Mouse (Mus musculus): ENCODE measurements around the gene Ccdc92b. TPM values are rescaled to one million over a fixed set of nuclear protein-coding genes. Genes with fewer than 3 reads are reported as not detected.
A peak's percentile ranks its signal among the peaks of the same experiment; 100 is the strongest.

The Ccdc92b gene
- polyA plus RNA-seq, 1 experiment from 2014 or later: 0.54 TPM

- ATAC-seq (ENCODE audit: low read depth) (no peak), DNase-seq (ENCODE audit: low spot score) (peak; percentile 21)
- peaks cover 20% of the 10 kb centered on the region for H3K4me1 ChIP-seq (ENCODE audit: control insufficient read depth, insufficient read depth, low read length)
- no peak overlapping the region for H3K9ac ChIP-seq (ENCODE audit: low read depth, low read length)
- H3K4me3 ChIP-seq (ENCODE audit: low read depth, low read length): no peak overlapping the region
- H3K27me3 ChIP-seq (replicated peaks; ENCODE audit: control insufficient read depth, insufficient read depth, low read length): no peaks in the 10 kb centered on the region
- WGBS: 42% methylated on average over 6 of the region's 6 CpGs
- H3K27ac ChIP-seq (replicated peaks; ENCODE audit: low read depth, low read length): no peak overlapping the region
- H3K9me3 ChIP-seq (ENCODE audit: control insufficient read depth, low read length): 0 out of 2 replicates have a peak, but pooled peaks cover 5% of the 10 kb centered on the region
- peaks cover 21% of the 10 kb centered on the region for H3K36me3 ChIP-seq (ENCODE audit: control insufficient read depth, insufficient read depth, low read length)
- H3K4me2 ChIP-seq (ENCODE audit: low read depth, low read length): no peak overlapping the region
Measured at GRCm38 (mm10) chr11:74653385-74653784, 34.0 kb downstream of the Ccdc92b start.

- H3K27me3 ChIP-seq (replicated peaks; ENCODE audit: control insufficient read depth, insufficient read depth, low read length): no peaks in the 10 kb centered on the region
- ATAC-seq (ENCODE audit: low read depth): no peak
Measured at GRCm38 (mm10) chr11:74655941-74656340, 36.5 kb downstream of the Ccdc92b start.

GRCm38 (mm10) chr11:74660336-74660735, 40.9 kb downstream of the Ccdc92b start:
- WGBS: 92% methylated on average over 13 of the region's 13 CpGs
- no peak for ATAC-seq (ENCODE audit: low read depth)
- 0 out of 2 replicates have a peak, but pooled peaks cover 5% of the 10 kb centered on the region for H3K9me3 ChIP-seq (ENCODE audit: control insufficient read depth, low read length)

More at GRCm38 (mm10) chr11:74655941-74656340, 36.5 kb downstream of the Ccdc92b start:
- no peak overlapping the region for H3K27ac ChIP-seq (replicated peaks; ENCODE audit: low read depth, low read length)
- H3K9me3 ChIP-seq (ENCODE audit: control insufficient read depth, low read length): 0 out of 2 replicates have a peak, but pooled peaks cover 5% of the 10 kb centered on the region
- 86% methylated on average over 3 of the region's 3 CpGs for WGBS
- peaks cover 12% of the 10 kb centered on the region; the same call in 1 of the 2 replicates for H3K4me1 ChIP-seq (ENCODE audit: control insufficient read depth, insufficient read depth, low read length)
- no peak overlapping the region for H3K9ac ChIP-seq (ENCODE audit: low read depth, low read length)
- peaks cover 47% of the 10 kb centered on the region for H3K36me3 ChIP-seq (ENCODE audit: control insufficient read depth, insufficient read depth, low read length)
- DNase-seq (ENCODE audit: low spot score): no peak
- no peak overlapping the region for H3K4me3 ChIP-seq (ENCODE audit: low read depth, low read length)
- no peak overlapping the region for H3K4me2 ChIP-seq (ENCODE audit: low read depth, low read length)

GRCm38 (mm10) chr11:74661641-74662040, 42.2 kb downstream of the Ccdc92b start:
- Histone ChIP-seq H3K27me3 (replicated peaks; ENCODE audit: control insufficient read depth, insufficient read depth, low read length) (no peaks in the 10 kb centered on the region), H3K36me3 (ENCODE audit: control insufficient read depth, insufficient read depth, low read length) (peaks cover 98% of the 10 kb centered on the region), H3K9me3 (ENCODE audit: control insufficient read depth, low read length) (0 out of 2 replicates have a peak, but pooled peaks cover 5% of the 10 kb centered on the region), H3K27ac (replicated peaks; ENCODE audit: low read depth, low read length) (no peak overlapping the region), H3K4me1 (ENCODE audit: control insufficient read depth, insufficient read depth, low read length) (no peaks in the 10 kb centered on the region), H3K4me2 (ENCODE audit: low read depth, low read length) (no peak overlapping the region), H3K4me3 (ENCODE audit: low read depth, low read length) (no peak overlapping the region), H3K9ac (ENCODE audit: low read depth, low read length) (no peak overlapping the region)
- 96% methylated on average over 19 of the region's 19 CpGs for whole genome bisulfite sequencing
- ATAC-seq (ENCODE audit: low read depth) (no peak), DNase-seq (ENCODE audit: low spot score) (no peak)

More at GRCm38 (mm10) chr11:74660336-74660735, 40.9 kb downstream of the Ccdc92b start:
- Histone ChIP-seq H3K27ac (replicated peaks; ENCODE audit: low read depth, low read length) (no peak overlapping the region), H3K4me2 (ENCODE audit: low read depth, low read length) (no peak overlapping the region), H3K4me1 (ENCODE audit: control insufficient read depth, insufficient read depth, low read length) (no peaks in the 10 kb centered on the region), H3K36me3 (ENCODE audit: control insufficient read depth, insufficient read depth, low read length) (peaks cover 90% of the 10 kb centered on the region), H3K4me3 (ENCODE audit: low read depth, low read length) (no peak overlapping the region), H3K27me3 (replicated peaks; ENCODE audit: control insufficient read depth, insufficient read depth, low read length) (no peaks in the 10 kb centered on the region), H3K9ac (ENCODE audit: low read depth, low read length) (no peak overlapping the region)
- no peak for DNase-seq (ENCODE audit: low spot score)

DNA sequence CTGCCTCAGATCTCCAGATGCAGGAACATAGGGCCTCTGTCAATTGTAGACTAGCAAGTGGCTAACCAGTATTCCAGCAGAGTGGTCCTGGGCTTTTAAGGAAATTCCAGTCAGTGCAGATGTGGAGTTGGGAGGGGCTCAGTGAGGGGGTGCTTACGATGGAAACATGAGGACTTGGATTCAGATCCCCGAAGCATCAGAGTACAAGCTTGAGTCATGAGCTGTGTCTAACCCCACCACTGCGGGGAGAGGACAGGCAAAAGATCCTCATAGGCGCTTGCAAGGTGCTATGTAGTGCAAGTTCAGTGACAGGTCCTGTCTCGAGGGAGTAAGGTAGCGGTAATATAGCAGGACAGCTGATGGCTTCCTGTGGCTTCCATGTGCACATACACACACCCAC, 42.8 kb downstream of the Ccdc92b start:
- Histone ChIP-seq H3K9me3 (ENCODE audit: control insufficient read depth, low read length) (0 out of 2 replicates have a peak, but pooled peaks cover 5% of the 10 kb centered on the region), H3K4me2 (ENCODE audit: low read depth, low read length) (no peak overlapping the region), H3K27ac (replicated peaks; ENCODE audit: low read depth, low read length) (no peak overlapping the region), H3K4me1 (ENCODE audit: control insufficient read depth, insufficient read depth, low read length) (no peaks in the 10 kb centered on the region), H3K9ac (ENCODE audit: low read depth, low read length) (no peak overlapping the region), H3K4me3 (ENCODE audit: low read depth, low read length) (no peak overlapping the region), H3K27me3 (replicated peaks; ENCODE audit: control insufficient read depth, insufficient read depth, low read length) (no peaks in the 10 kb centered on the region), H3K36me3 (ENCODE audit: control insufficient read depth, insufficient read depth, low read length) (peaks cover 99% of the 10 kb centered on the region)
- 87% methylated on average over 6 of the region's 6 CpGs for WGBS
- ATAC-seq (ENCODE audit: low read depth) (no peak), DNase-seq (ENCODE audit: low spot score) (no peak)

GRCm38 (mm10) chr11:74664279-74664678, 44.9 kb downstream of the Ccdc92b start:
- 77% methylated on average over 3 of the region's 3 CpGs for WGBS
- Histone ChIP-seq H3K4me1 (ENCODE audit: control insufficient read depth, insufficient read depth, low read length) (no peaks in the 10 kb centered on the region), H3K36me3 (ENCODE audit: control insufficient read depth, insufficient read depth, low read length) (peaks cover 99% of the 10 kb centered on the region), H3K4me3 (ENCODE audit: low read depth, low read length) (no peak overlapping the region), H3K9me3 (ENCODE audit: control insufficient read depth, low read length) (no peaks in the 10 kb centered on the region), H3K27ac (replicated peaks; ENCODE audit: low read depth, low read length) (no peak overlapping the region), H3K4me2 (ENCODE audit: low read depth, low read length) (no peak overlapping the region), H3K9ac (ENCODE audit: low read depth, low read length) (peak overlapping the region; percentile 11; the same call in 1 of the 2 replicates), H3K27me3 (replicated peaks; ENCODE audit: control insufficient read depth, insufficient read depth, low read length) (no peaks in the 10 kb centered on the region)
- ATAC-seq (ENCODE audit: low read depth) (no peak), DNase-seq (ENCODE audit: low spot score) (no peak)

DNA sequence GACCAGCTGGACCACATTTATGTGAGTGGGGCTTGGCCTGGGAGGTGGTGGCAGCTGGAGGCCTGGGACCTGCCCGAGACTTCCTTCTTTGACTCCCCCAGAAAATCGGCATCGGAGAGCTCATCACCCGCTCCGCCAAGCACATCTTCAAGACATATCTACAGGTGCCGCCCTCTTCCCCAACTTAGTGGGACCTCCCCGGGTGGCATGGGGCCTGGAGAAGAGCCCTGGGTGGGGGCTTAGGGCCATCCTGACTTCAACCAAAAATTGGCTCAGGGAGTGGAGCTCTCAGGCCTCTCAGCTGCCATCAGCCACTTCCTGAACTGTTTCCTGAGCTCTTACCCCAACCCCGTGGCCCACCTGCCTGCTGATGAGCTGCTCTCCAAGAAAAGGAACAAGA, 45.5 kb downstream of the Ccdc92b start:
- Histone ChIP-seq H3K27me3 (replicated peaks; ENCODE audit: control insufficient read depth, insufficient read depth, low read length) (no peaks in the 10 kb centered on the region), H3K36me3 (ENCODE audit: control insufficient read depth, insufficient read depth, low read length) (peaks cover 99% of the 10 kb centered on the region), H3K4me1 (ENCODE audit: control insufficient read depth, insufficient read depth, low read length) (no peaks in the 10 kb centered on the region), H3K4me2 (ENCODE audit: low read depth, low read length) (no peak overlapping the region), H3K4me3 (ENCODE audit: low read depth, low read length) (no peak overlapping the region), H3K9me3 (ENCODE audit: control insufficient read depth, low read length) (no peaks in the 10 kb centered on the region), H3K9ac (ENCODE audit: low read depth, low read length) (peak overlapping the region; percentile 11; the same call in 1 of the 2 replicates), H3K27ac (replicated peaks; ENCODE audit: low read depth, low read length) (no peak overlapping the region)
- DNase-seq (ENCODE audit: low spot score): no peak
- 93% methylated on average over 8 of the region's 8 CpGs for WGBS
- no peak for ATAC-seq (ENCODE audit: low read depth)

DNA sequence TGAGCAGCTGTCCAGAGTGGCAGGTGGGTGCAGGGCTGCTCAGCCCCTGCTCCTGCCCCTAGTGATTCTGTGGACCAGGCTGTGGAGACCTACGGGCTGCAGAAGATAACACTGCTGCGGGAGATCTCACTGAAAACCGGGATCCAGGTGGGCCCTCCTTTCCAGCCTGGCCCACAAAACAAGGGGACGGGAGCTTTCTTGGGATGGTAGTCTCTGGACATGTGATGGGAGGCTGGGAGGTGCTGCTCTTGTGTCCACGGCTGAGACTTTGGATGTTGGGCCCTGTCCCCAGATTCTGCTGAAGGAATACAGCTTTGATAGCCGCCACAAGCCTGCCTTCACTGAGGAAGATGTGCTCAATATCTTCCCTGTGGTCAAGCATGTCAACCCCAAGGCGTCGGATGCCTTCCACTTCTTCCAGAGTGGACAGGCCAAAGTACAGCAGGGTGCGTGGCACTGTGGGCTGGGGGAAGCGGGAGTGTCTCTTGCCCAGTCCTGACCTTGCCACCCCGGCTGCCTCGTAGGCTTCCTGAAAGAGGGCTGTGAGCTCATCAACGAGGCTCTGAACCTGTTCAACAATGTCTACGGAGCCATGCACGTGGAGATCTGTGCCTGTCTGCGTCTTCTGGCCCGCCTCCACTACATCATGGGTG, 46.4 kb downstream of the Ccdc92b start:
- peaks cover 93% of the 10 kb centered on the region for H3K36me3 ChIP-seq (ENCODE audit: control insufficient read depth, insufficient read depth, low read length)
- no peak for ATAC-seq (ENCODE audit: low read depth)

GRCm38 (mm10) chr11:74666284-74666652, 46.9 kb downstream of the Ccdc92b start:
- DNase-seq (ENCODE audit: low spot score) (no peak), ATAC-seq (ENCODE audit: low read depth) (no peak)
- no peak overlapping the region for H3K27ac ChIP-seq (replicated peaks; ENCODE audit: low read depth, low read length)
- H3K27me3 ChIP-seq (replicated peaks; ENCODE audit: control insufficient read depth, insufficient read depth, low read length): no peaks in the 10 kb centered on the region
- peaks cover 90% of the 10 kb centered on the region for H3K36me3 ChIP-seq (ENCODE audit: control insufficient read depth, insufficient read depth, low read length)
- H3K4me1 ChIP-seq (ENCODE audit: control insufficient read depth, insufficient read depth, low read length): no peaks in the 10 kb centered on the region
- no peaks in the 10 kb centered on the region for H3K9me3 ChIP-seq (ENCODE audit: control insufficient read depth, low read length)
- no peak overlapping the region for H3K9ac ChIP-seq (ENCODE audit: low read depth, low read length)
- no peak overlapping the region for H3K4me3 ChIP-seq (ENCODE audit: low read depth, low read length)
- WGBS: 96% methylated on average over 5 of the region's 5 CpGs
- H3K4me2 ChIP-seq (ENCODE audit: low read depth, low read length): no peak overlapping the region

More for the DNA sequence above, 46.4 kb downstream of the Ccdc92b start:
- no peak overlapping the region for H3K27ac ChIP-seq (replicated peaks; ENCODE audit: low read depth, low read length)
- H3K4me2 ChIP-seq (ENCODE audit: low read depth, low read length): no peak overlapping the region
- no peak for DNase-seq (ENCODE audit: low spot score)
- no peaks in the 10 kb centered on the region for H3K9me3 ChIP-seq (ENCODE audit: control insufficient read depth, low read length)
- H3K4me1 ChIP-seq (ENCODE audit: control insufficient read depth, insufficient read depth, low read length): no peaks in the 10 kb centered on the region
- H3K9ac ChIP-seq (ENCODE audit: low read depth, low read length): no peak overlapping the region
- no peak overlapping the region for H3K4me3 ChIP-seq (ENCODE audit: low read depth, low read length)
- WGBS: 97% methylated on average over 17 of the region's 17 CpGs
- no peaks in the 10 kb centered on the region for H3K27me3 ChIP-seq (replicated peaks; ENCODE audit: control insufficient read depth, insufficient read depth, low read length)

Measured in embryonic facial prominence, embryonic 14.5 days (tissue).